Mouse (Mus musculus): ENCODE data around the gene C330021F23Rik. TPM values are rescaled to one million over a fixed set of nuclear protein-coding genes. Genes with fewer than 3 reads are reported as not detected.

The C330021F23Rik gene
- polyA plus RNA-seq, 1 experiment from 2014 or later, result 0.76 TPM

DNA sequence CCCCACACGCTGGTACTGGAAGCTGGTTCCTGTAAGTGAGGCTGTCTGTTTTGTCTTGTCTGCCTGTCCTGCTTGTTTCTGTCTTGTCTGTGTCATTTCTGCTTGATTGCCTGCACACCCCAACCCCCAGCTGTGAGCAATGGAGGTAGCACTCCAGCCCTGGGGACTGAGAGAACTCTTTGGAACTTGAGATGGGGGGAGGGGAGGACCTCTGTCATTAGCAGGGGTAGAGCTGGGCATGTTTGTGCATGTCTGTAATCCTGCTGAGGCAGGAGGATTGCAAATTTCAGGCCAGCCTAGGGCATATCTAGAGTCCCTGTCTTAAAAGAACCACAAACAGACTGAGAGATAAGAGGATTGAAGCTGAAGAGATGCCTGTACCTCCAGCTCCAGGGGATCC is 31.4 kb downstream of the C330021F23Rik start:
- Histone ChIP-seq H3K9ac (ENCODE audit: low read depth, low read length) (no peak overlapping the region), H3K4me1 (replicated peaks; ENCODE audit: control insufficient read depth, insufficient read depth, low read length) (no peaks in the 10 kb centered on the region), H3K27me3 (replicated peaks; ENCODE audit: control insufficient read depth, insufficient read depth, low read length) (no peaks in the 10 kb centered on the region), H3K36me3 (ENCODE audit: control insufficient read depth, insufficient read depth) (peaks cover 57% of the 10 kb centered on the region), H3K27ac (ENCODE audit: low read depth, low read length) (no peak overlapping the region), H3K4me3 (ENCODE audit: low read depth, low read length) (no peak overlapping the region), H3K9me3 (ENCODE audit: control insufficient read depth) (no peaks in the 10 kb centered on the region), H3K4me2 (replicated peaks; ENCODE audit: low read depth) (no peak overlapping the region)
- WGBS, result 77% methylated on average over 1 of the region's 1 CpGs
- TF ChIP-seq CTCF (IDR thresholded peaks at IDR 0.05; ENCODE audit: low read depth), result no peak
- ATAC-seq, result no peak

DNA sequence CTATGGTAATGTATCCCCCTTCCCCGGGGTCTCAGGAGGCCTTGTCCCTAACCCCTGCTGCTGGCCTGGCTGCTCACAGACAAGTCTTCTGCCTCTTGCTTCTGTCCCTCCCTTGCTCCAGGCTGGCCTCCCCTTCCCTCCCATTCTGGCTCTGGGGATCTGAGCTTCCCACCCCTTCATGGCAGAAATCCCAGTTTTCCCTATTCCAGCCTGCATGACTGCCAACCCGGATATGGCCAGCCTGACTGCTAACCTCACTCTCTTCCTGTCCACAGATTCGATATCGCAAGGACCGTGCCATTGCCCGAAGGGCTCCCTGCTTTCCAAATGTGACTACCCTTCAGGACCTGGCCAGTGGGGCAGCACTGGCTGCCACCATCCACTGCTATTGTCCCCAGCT is 32.6 kb downstream of the C330021F23Rik start:
- Histone ChIP-seq H3K36me3 (ENCODE audit: control insufficient read depth, insufficient read depth) (peaks cover 64% of the 10 kb centered on the region), H3K4me1 (replicated peaks; ENCODE audit: control insufficient read depth, insufficient read depth, low read length) (no peaks in the 10 kb centered on the region), H3K9me3 (ENCODE audit: control insufficient read depth) (no peaks in the 10 kb centered on the region), H3K9ac (ENCODE audit: low read depth, low read length) (no peak overlapping the region), H3K4me3 (ENCODE audit: low read depth, low read length) (no peak overlapping the region), H3K27me3 (replicated peaks; ENCODE audit: control insufficient read depth, insufficient read depth, low read length) (no peaks in the 10 kb centered on the region), H3K27ac (ENCODE audit: low read depth, low read length) (no peak overlapping the region), H3K4me2 (replicated peaks; ENCODE audit: low read depth) (no peak overlapping the region)
- ATAC-seq, result no peak
- TF ChIP-seq CTCF (IDR thresholded peaks at IDR 0.05; ENCODE audit: low read depth), result no peak
- 89% methylated on average over 6 of the region's 6 CpGs for WGBS

DNA sequence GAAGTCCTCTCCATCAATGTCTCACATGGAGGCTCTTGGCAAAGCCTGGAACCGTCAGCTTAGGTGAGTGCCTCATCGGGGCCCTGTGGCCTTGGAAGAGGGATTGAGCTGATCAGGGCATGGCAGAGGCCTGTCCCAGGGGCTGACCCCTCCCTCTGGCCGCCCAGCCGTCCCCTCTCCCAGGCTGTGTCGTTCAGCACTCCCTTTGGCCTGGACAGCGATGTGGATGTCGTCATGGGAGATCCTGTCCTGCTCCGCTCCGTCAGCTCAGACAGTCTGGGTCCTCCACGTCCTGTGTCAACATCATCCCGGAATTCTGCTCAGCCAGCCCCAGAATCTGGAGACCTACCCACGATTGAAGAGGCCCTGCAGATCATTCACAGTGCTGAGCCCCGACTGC is 35.6 kb downstream of the C330021F23Rik start:
- Histone ChIP-seq H3K4me1 (replicated peaks; ENCODE audit: control insufficient read depth, insufficient read depth, low read length) (no peaks in the 10 kb centered on the region), H3K9ac (ENCODE audit: low read depth, low read length) (no peak overlapping the region), H3K9me3 (ENCODE audit: control insufficient read depth) (no peaks in the 10 kb centered on the region), H3K36me3 (ENCODE audit: control insufficient read depth, insufficient read depth) (peaks cover 80% of the 10 kb centered on the region), H3K4me3 (ENCODE audit: low read depth, low read length) (no peak overlapping the region), H3K4me2 (replicated peaks; ENCODE audit: low read depth) (no peak overlapping the region), H3K27me3 (replicated peaks; ENCODE audit: control insufficient read depth, insufficient read depth, low read length) (no peaks in the 10 kb centered on the region), H3K27ac (ENCODE audit: low read depth, low read length) (no peak overlapping the region)
- no peak for TF ChIP-seq CTCF (IDR thresholded peaks at IDR 0.05; ENCODE audit: low read depth)
- ATAC-seq, result no peak
- WGBS, result 67% methylated on average over 13 of the region's 13 CpGs

DNA sequence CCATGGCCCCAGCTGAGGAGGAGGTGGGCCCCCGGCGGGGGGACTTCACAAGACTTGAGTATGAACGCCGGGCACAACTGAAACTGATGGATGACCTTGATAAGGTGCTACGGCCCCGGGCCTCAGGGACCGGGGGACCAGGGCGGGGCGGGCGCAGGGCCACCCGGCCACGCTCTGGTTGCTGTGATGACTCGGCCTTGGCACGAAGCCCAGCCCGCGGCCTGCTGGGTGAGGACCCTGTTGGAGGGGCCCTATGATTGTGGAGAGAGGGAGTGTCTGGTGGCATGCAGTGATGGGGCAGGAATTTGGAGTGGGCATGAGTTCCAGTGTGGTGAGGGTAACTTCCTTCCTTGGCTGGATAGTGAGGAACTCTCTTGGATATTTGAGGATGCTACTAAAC is 38.8 kb downstream of the C330021F23Rik start:
- WGBS, result 44% methylated on average over 16 of the region's 16 CpGs
- ATAC-seq, result no peak
- Histone ChIP-seq H3K9me3 (ENCODE audit: control insufficient read depth) (no peaks in the 10 kb centered on the region), H3K27ac (ENCODE audit: low read depth, low read length) (no peak overlapping the region), H3K4me1 (replicated peaks; ENCODE audit: control insufficient read depth, insufficient read depth, low read length) (no peaks in the 10 kb centered on the region), H3K27me3 (replicated peaks; ENCODE audit: control insufficient read depth, insufficient read depth, low read length) (no peaks in the 10 kb centered on the region), H3K4me2 (replicated peaks; ENCODE audit: low read depth) (no peak overlapping the region), H3K4me3 (ENCODE audit: low read depth, low read length) (no peak overlapping the region), H3K36me3 (ENCODE audit: control insufficient read depth, insufficient read depth) (peaks cover 79% of the 10 kb centered on the region), H3K9ac (ENCODE audit: low read depth, low read length) (no peak overlapping the region)
- no peak for TF ChIP-seq CTCF (IDR thresholded peaks at IDR 0.05; ENCODE audit: low read depth)

DNA sequence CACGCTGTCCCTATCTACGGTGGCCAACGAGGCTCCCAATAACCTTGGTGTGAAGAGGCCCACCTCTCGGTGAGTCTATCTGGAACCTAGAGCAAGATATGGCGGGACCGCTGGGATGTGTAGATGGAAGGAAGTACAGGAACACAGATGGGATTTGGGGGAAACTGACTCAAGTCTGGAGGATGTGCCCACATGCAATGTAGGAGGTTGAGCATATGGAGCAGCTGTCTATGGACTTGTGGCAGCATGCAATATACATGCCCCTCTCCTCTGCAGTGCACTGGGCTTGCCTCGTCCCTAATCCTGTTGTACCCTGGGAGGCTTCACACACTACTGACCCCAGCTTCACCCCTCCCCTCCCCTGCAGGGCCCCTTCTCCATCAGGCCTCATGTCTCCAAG is 40.0 kb downstream of the C330021F23Rik start:
- H3K4me1 ChIP-seq (replicated peaks; ENCODE audit: control insufficient read depth, insufficient read depth, low read length), result no peaks in the 10 kb centered on the region
- ATAC-seq, result no peak
- H3K27ac ChIP-seq (ENCODE audit: low read depth, low read length), result no peak overlapping the region
- 77% methylated on average over 7 of the region's 7 CpGs for WGBS
- no peak overlapping the region for H3K9ac ChIP-seq (ENCODE audit: low read depth, low read length)
- no peak for TF ChIP-seq CTCF (IDR thresholded peaks at IDR 0.05; ENCODE audit: low read depth)
- H3K4me3 ChIP-seq (ENCODE audit: low read depth, low read length), result no peak overlapping the region
- no peak overlapping the region for H3K4me2 ChIP-seq (replicated peaks; ENCODE audit: low read depth)
- H3K9me3 ChIP-seq (ENCODE audit: control insufficient read depth), result no peaks in the 10 kb centered on the region
- H3K36me3 ChIP-seq (ENCODE audit: control insufficient read depth, insufficient read depth), result peaks cover 81% of the 10 kb centered on the region
- H3K27me3 ChIP-seq (replicated peaks; ENCODE audit: control insufficient read depth, insufficient read depth, low read length), result no peaks in the 10 kb centered on the region

DNA sequence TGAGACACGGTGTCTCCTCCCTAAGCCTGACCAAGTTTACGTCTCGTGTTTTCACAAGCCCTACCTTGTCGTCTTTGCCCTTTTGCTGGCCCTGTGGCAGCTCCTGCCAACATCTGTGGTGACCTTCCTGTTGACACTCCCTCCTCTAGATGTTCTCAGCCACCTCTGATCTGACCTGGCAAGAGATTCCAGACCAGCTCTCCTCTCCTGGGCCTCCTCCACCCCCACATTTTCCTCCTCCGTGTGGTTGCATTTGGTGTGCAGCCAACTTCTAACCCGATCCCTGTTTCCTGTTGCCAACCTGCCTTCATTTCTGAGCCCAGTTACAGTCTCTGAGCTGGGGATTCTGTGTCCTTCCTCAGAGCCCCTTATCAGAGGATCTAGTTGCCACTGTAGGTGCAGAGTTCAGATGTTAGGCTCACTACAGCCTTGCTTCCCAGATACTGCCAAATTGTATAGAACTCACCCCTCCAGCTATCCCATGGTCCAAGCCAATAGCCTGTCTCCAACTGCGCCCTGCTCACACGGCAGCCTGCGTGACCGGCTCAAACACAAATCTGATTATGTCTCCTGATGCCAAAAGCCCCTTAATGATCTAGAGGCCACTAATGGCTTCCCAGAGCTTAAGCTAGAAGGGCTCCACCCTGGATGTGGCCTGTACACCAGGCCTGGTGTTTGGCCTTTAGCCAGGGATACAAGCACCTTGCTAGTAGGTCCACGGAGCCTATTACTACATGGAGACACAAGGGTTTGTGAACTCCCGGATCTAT is 41.4 kb downstream of the C330021F23Rik start:
- Histone ChIP-seq H3K4me1 (replicated peaks; ENCODE audit: control insufficient read depth, insufficient read depth, low read length) (no peaks in the 10 kb centered on the region), H3K27ac (ENCODE audit: low read depth, low read length) (no peak overlapping the region), H3K4me2 (replicated peaks; ENCODE audit: low read depth) (no peak overlapping the region), H3K36me3 (ENCODE audit: control insufficient read depth, insufficient read depth) (peaks cover 82% of the 10 kb centered on the region), H3K9ac (ENCODE audit: low read depth, low read length) (no peak overlapping the region), H3K27me3 (replicated peaks; ENCODE audit: control insufficient read depth, insufficient read depth, low read length) (no peaks in the 10 kb centered on the region), H3K4me3 (ENCODE audit: low read depth, low read length) (no peak overlapping the region), H3K9me3 (ENCODE audit: control insufficient read depth) (no peaks in the 10 kb centered on the region)
- WGBS, result 77% methylated on average over 12 of the region's 12 CpGs
- TF ChIP-seq CTCF (IDR thresholded peaks at IDR 0.05; ENCODE audit: low read depth), result no peak
- ATAC-seq, result no peak
